Mouse (Mus musculus) forebrain, embryonic 12.5 days (tissue): ENCODE data around the gene Prune2. TPM values are rescaled to one million over a fixed set of nuclear protein-coding genes. Genes with fewer than 3 reads are reported as not detected.

Source experiments
- ATAC-seq: fragments of 200-750 bp; cut with Nextera tagmentation; 2 replicates; pipeline ENCODE4 v1.8.0; 2017; ENCODE audit warnings: moderate TSS enrichment; ENCODE audit not compliant: low FRiP score
- H3K27ac ChIP-seq: fragments of 300-500 bp; sonication (generic); 2 replicates; pipeline ENCODE4 v1.5.1; 2016; ENCODE audit warnings: mild to moderate bottlenecking
- H3K27me3 ChIP-seq: fragments of 300-500 bp; sonication (generic); 2 replicates; pipeline ENCODE4 v1.6.1; 2016; ENCODE audit warnings: mild to moderate bottlenecking
- H3K36me3 ChIP-seq: fragments of 300-500 bp; sonication (generic); replicated peaks from 2 replicates; pipeline ENCODE4 v1.6.1; 2016; ENCODE audit warnings: mild to moderate bottlenecking
- H3K4me1 ChIP-seq: fragments of 300-500 bp; sonication (generic); 2 replicates; pipeline ENCODE4 v1.6.1; 2016
- H3K4me2 ChIP-seq: fragments of 300-500 bp; sonication (generic); 2 replicates; pipeline ENCODE4 v1.6.1; 2016; ENCODE audit warnings: mild to moderate bottlenecking, moderate library complexity
- H3K4me3 ChIP-seq: fragments of 300-500 bp; sonication (generic); replicated peaks from 2 replicates; pipeline ENCODE4 v1.5.1; 2016; ENCODE audit warnings: mild to moderate bottlenecking
- H3K9ac ChIP-seq: fragments of 300-500 bp; sonication (generic); 2 replicates; pipeline ENCODE4 v1.6.1; 2016; ENCODE audit warnings: mild to moderate bottlenecking
- H3K9me3 ChIP-seq: fragments of 300-500 bp; sonication (generic); 2 replicates; pipeline ENCODE4 v1.6.1; 2016
- WGBS: fragments of 180-500 bp; shearing (Covaris S2); methylation state at CpG from one replicate; pipeline ENCODE4 v1.1.7; 2016; 5-methylcytosine and 5-hydroxymethylcytosine counted together
- polyA plus RNA-seq: library from polyadenylated mRNA; unstranded; fragments of >200 nt; fragmentation: Nextera tagmentation; extraction: Ambion mirVana; gene quantifications from 2 replicates; pipeline ENCODE4 v1.2.1, GENCODE M21; 2016

The Prune2 gene
- polyA plus RNA-seq, 1 experiment from 2014 or later = 2.8 TPM

DNA sequence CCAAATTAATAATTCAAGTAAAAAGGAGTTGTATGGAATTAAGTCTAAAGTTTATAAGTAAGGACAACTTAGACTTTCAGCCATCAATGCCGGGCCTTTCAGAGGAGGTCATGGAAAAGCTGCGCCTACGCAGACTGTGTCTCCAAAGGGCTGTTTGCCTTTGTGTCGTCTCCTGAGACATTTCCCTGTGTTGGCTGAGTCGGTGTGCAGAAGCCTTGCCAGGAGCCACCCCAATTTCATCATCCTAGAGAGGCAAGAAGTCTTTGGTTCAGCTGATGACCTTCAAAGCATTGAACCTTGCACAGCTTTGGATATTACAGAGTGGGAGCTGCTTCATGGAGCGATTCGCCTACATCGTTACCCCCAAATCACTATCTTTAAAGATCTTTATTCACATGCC lies 270.2 kb downstream of the Prune2 start:
- 89% methylated on average over 8 of the region's 8 CpGs for WGBS
- Histone ChIP-seq H3K9me3 (no peaks in the 10 kb centered on the region), H3K36me3 (no peaks in the 10 kb centered on the region), H3K4me3 (no peak overlapping the region), H3K4me2 (no peak overlapping the region), H3K9ac (no peak overlapping the region), H3K27ac (no peak overlapping the region), H3K27me3 (no peaks in the 10 kb centered on the region), H3K4me1 (no peaks in the 10 kb centered on the region)
- ATAC-seq = no peak

DNA sequence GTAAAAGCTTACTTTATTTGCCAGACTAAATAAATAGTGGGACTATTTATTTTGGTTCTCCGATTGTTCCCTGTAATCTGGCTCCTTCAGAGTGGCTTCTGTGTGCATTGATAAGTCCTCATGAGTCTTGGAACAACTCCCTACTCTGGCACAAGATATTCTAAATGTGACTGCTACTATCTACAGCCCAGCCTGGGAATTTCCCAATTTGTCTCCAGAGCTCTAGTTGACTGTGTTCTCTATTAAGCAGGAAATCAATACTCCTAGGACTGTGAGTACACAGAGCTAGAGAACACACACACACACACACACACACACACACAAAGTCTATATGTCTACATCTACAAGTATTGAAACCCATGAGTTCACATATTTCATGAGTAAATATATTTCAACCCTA lies 274.1 kb downstream of the Prune2 start:
- Histone ChIP-seq H3K36me3 (no peaks in the 10 kb centered on the region), H3K27me3 (no peaks in the 10 kb centered on the region), H3K27ac (no peak overlapping the region), H3K4me2 (no peak overlapping the region), H3K9me3 (no peaks in the 10 kb centered on the region), H3K4me3 (no peak overlapping the region), H3K4me1 (no peaks in the 10 kb centered on the region), H3K9ac (no peak overlapping the region)
- ATAC-seq = no peak
- 88% methylated on average over 1 of the region's 1 CpGs for WGBS

DNA sequence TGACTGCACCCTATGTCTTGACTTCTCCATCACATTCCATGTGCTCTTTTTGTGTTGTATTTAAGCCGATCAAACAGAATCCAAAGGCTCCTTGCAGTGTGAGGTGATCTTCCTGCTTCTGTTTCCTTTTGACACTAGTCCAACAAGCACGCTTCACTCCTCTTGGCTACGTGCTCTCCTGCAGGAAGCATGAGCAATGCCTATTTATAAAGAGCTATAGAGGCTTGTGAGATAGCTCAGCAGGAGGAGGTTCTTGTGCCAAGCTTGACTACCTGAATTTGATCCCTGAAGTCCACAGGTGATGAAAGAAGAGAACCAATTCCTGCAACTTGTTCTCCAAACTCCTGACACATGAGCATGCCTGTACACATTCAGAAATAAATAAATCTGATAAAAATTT lies 282.6 kb downstream of the Prune2 start:
- no peak overlapping the region for H3K9ac ChIP-seq
- no peaks in the 10 kb centered on the region for H3K27me3 ChIP-seq
- H3K36me3 ChIP-seq = no peaks in the 10 kb centered on the region
- no peak overlapping the region for H3K4me3 ChIP-seq
- ATAC-seq = no peak
- no peak overlapping the region for H3K4me2 ChIP-seq
- no peak overlapping the region for H3K27ac ChIP-seq
- H3K4me1 ChIP-seq = no peaks in the 10 kb centered on the region
- no peaks in the 10 kb centered on the region for H3K9me3 ChIP-seq
- WGBS = 94% methylated on average over 3 of the region's 3 CpGs

DNA sequence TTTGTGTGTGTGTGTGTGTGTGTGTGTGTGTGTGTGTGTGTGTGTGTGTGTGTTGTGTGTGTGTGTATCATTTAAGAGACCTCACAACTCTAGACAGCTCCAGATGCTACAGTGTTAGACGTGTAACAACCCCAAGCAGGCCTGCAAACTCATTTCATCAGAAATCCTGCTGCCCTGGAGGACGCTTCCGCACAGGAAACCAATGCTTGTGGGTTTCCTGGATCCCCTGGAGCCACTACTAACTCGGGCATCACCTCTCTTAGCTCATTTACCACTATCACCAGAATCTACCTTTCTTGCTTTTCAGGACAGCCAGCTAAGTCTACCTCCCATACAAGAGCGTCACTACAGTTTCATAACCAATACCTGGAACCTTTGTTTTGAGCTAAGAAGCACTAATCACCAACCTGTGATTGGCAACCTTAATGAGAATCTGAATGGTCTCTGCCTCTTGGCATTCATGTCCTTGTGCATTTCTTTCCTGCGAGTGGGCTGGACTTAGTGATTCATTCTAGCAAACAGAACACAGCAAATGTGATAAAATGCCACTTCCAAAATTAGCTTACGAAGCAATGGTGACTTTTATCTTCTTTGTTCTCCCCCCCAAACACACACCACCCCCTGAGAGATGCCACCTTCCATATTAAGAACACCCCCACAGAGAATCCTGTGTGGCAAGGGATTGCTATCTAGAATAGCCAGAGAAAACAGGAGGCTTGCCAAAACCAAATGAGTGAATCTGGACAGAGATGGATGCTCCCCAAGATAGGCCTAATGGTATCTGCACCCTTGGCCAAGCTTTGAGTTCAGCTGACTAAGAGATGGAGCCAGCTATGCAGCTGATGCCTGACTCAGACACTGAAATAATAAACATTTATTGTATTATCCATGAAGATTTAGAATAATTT lies 284.5 kb downstream of the Prune2 start:
- no peak overlapping the region for H3K4me3 ChIP-seq

DNA sequence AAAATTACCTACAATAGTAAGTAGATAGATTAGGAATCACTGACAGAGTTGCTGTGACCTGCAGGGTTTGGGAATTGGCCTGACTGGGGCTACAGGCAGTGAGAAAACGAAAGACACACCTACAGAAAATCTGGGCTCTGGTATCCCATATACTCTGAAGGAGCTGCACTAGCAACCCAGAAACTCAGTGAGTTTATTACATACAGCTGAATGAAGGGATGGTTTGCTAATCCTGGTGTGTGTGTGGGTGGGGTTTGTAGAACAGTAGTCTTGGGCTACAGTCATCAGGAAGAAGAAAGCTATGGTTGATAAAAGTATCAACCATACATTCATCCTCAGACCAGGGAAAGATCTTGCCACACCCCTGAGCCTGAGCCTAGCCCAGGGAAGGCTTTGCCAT lies 285.3 kb downstream of the Prune2 start:
- H3K36me3 ChIP-seq = no peaks in the 10 kb centered on the region
- no peaks in the 10 kb centered on the region for H3K4me1 ChIP-seq
- no peak overlapping the region for H3K9ac ChIP-seq
- H3K27me3 ChIP-seq = no peaks in the 10 kb centered on the region
- no peaks in the 10 kb centered on the region for H3K9me3 ChIP-seq
- no peak for ATAC-seq
- no peak overlapping the region for H3K4me3 ChIP-seq
- no peak overlapping the region for H3K27ac ChIP-seq
- no peak overlapping the region for H3K4me2 ChIP-seq
- 90% methylated on average over 1 of the region's 1 CpGs for WGBS

More for the DNA sequence above, 284.5 kb downstream of the Prune2 start:
- WGBS = 86% methylated on average over 7 of the region's 7 CpGs
- no peaks in the 10 kb centered on the region for H3K4me1 ChIP-seq
- no peaks in the 10 kb centered on the region for H3K9me3 ChIP-seq
- H3K9ac ChIP-seq = no peak overlapping the region
- H3K27ac ChIP-seq = no peak overlapping the region
- ATAC-seq = no peak
- no peak overlapping the region for H3K4me2 ChIP-seq
- H3K36me3 ChIP-seq = no peaks in the 10 kb centered on the region
- no peaks in the 10 kb centered on the region for H3K27me3 ChIP-seq

DNA sequence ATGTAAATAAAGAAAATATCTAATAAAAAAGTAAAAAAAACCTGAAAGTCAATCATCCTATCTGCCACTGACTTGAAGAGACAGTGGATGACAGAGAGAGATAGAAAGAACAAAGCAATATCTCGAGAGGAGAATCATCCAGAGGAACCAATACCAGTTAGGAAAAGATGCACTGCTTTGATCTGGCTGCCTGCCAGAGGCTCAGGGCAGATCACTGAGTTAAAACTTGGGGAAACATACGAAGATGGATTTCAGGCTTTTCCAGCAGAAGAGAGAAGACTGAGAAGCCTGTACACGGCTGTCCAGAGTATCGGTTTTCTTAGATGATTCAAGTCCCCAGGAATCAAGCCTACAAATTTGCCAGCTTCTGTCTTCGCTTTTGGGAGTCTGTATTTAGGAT lies 287.0 kb downstream of the Prune2 start:
- 83% methylated on average over 5 of the region's 5 CpGs for WGBS
- H3K27me3 ChIP-seq = no peaks in the 10 kb centered on the region
- no peak overlapping the region for H3K9ac ChIP-seq
- H3K4me2 ChIP-seq = no peak overlapping the region
- H3K4me1 ChIP-seq = no peaks in the 10 kb centered on the region
- no peak overlapping the region for H3K27ac ChIP-seq
- H3K36me3 ChIP-seq = no peaks in the 10 kb centered on the region
- H3K4me3 ChIP-seq = no peak overlapping the region
- ATAC-seq = no peak
- no peaks in the 10 kb centered on the region for H3K9me3 ChIP-seq

DNA sequence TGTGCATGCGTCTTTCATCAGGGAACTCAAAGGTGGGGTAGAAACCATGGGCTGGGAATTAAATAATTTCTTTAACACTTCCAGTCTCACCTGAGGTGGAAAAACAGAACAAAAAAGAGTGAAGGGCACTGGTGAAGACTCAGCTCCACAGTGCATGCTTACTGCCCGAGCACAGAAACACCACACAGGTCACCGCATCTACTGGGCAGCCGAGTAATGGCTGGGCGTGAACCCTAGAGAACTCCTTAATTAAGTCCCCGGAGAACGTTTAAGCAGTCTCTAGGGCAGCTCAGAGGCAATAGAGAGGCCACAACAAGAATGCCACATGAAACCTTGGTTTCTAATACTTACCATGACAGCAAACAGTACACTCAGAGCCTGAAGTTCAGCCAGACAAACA lies 288.6 kb downstream of the Prune2 start:
- Histone ChIP-seq H3K27me3 (no peaks in the 10 kb centered on the region), H3K9me3 (no peaks in the 10 kb centered on the region), H3K27ac (no peak overlapping the region), H3K4me3 (no peak overlapping the region), H3K9ac (no peak overlapping the region), H3K36me3 (no peaks in the 10 kb centered on the region), H3K4me2 (no peak overlapping the region), H3K4me1 (no peaks in the 10 kb centered on the region)
- no peak for ATAC-seq
- 74% methylated on average over 7 of the region's 7 CpGs for WGBS

DNA sequence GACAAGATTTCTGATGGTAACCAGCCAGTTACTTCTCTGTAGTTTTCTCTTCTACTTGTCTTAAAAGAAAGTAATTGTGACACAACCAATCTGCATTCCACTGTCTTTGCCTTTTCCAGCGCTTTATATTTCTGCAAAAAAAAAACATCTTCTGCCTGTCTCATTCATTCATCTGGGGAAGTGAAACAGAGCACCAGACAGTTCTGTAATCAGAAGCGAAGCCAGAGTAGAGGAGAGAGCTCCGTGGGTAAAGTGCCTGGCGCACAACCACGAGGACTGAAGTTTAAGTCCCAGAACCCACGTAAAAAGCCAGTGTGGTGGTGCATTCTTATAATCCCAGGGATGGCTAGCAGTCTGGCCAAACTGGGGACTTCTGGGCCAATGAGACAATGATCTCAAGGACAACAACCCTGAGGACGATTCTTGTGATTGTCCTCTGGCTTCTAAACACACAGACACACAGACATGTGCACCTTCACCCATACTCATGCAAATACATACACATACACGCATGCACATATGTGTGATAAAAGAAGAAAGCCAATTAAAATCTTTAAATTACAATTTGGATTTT lies 291.5 kb downstream of the Prune2 start:
- no peaks in the 10 kb centered on the region for H3K9me3 ChIP-seq
- H3K4me1 ChIP-seq = no peaks in the 10 kb centered on the region
- no peak for ATAC-seq
- H3K27ac ChIP-seq = no peak overlapping the region
- no peaks in the 10 kb centered on the region for H3K27me3 ChIP-seq
- no peaks in the 10 kb centered on the region for H3K36me3 ChIP-seq
- no peak overlapping the region for H3K4me3 ChIP-seq
- WGBS = 86% methylated on average over 8 of the region's 8 CpGs
- no peak overlapping the region for H3K9ac ChIP-seq
- no peak overlapping the region for H3K4me2 ChIP-seq

DNA sequence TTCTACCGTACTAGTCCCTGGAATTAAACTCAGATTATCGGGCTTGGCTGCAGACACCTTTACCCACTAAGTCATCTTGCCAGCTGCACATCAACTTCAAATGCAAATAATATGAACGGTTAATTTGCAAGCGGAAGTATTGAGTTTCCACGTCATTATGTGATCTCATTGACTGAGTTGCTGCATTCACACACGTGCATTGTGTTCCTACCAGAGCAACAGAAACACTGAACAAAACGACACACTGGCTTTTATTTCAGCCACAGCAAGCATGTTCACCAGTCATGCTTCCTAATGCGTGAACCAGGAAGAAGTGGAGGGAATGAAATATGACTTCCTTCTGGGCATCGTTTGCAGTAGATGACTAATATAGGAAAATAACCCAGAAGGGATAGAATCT lies 293.8 kb downstream of the Prune2 start:
- Histone ChIP-seq H3K4me1 (no peaks in the 10 kb centered on the region), H3K27ac (no peak overlapping the region), H3K27me3 (no peaks in the 10 kb centered on the region), H3K36me3 (no peaks in the 10 kb centered on the region), H3K4me3 (no peak overlapping the region), H3K4me2 (no peak overlapping the region), H3K9ac (no peak overlapping the region), H3K9me3 (no peaks in the 10 kb centered on the region)
- no peak for ATAC-seq
- whole genome bisulfite sequencing = 74% methylated on average over 9 of the region's 9 CpGs

DNA sequence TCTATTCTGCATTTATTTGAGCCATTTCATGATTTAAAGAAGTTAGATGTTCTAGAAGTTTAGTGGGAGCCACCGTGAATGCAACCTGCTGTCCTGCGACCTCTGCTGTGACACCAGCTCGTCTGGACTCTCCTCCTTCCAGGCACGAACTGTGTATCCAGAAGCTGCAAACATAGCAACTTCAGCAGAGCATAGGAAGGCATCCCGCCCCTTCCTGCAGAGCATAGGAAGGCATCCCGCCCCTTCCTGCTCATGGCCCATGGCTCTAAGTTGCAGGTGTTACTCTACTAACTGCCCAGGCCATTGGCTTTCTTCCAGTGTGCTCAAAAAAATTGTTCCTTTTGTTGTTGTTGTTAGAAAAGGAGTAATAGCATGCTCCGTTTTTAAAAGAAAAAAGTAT lies 294.9 kb downstream of the Prune2 start:
- H3K4me1 ChIP-seq = no peaks in the 10 kb centered on the region
- no peak overlapping the region for H3K4me3 ChIP-seq
- 89% methylated on average over 7 of the region's 7 CpGs for WGBS
- no peaks in the 10 kb centered on the region for H3K27me3 ChIP-seq
- no peaks in the 10 kb centered on the region for H3K36me3 ChIP-seq
- ATAC-seq = no peak
- no peak overlapping the region for H3K4me2 ChIP-seq
- no peaks in the 10 kb centered on the region for H3K9me3 ChIP-seq
- H3K9ac ChIP-seq = no peak overlapping the region
- no peak overlapping the region for H3K27ac ChIP-seq

DNA sequence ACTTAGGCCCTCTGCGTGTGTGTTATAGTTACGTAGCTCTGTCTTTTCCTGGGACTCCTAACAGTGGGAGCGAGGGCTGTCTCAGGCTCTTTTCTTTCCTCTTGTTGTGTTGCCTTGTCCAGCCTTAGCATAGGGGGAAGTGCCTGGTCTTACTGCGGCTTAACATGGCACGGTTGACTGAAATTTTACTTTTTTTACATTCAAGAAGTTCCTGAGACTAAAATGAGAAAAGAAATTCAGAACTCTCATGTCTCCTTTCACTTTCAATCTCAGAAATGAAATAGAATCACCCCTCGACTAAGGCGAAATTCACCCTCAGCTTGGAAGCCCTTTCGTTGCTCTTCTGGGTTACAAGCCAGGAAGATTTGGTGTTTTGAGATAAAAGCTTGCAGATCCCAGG lies 295.5 kb downstream of the Prune2 start:
- 91% methylated on average over 8 of the region's 8 CpGs for WGBS
- Histone ChIP-seq H3K9me3 (no peaks in the 10 kb centered on the region), H3K27ac (no peak overlapping the region), H3K4me2 (no peak overlapping the region), H3K9ac (no peak overlapping the region), H3K4me1 (no peaks in the 10 kb centered on the region), H3K36me3 (no peaks in the 10 kb centered on the region), H3K27me3 (no peaks in the 10 kb centered on the region), H3K4me3 (no peak overlapping the region)
- ATAC-seq = no peak

DNA sequence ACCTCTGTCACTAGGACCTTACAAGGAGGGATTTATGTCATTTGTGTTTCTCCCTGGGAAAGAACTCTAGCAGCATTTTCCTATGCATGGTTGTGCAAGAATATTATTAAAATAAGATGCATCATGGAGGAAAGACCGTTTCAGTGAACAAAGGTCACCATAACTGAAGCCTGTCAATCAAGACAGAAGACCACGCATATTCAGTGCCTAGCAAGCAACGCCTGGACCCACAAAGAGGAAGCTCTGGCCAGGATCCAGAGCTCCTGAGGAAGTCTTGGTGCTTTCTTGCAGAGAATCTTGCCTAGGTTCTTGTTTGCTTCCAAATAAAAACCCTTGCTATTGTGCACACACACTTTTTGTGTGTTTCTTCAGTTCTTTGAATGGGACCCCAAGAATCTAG lies 296.9 kb downstream of the Prune2 start:
- Histone ChIP-seq H3K36me3 (no peaks in the 10 kb centered on the region), H3K9me3 (no peaks in the 10 kb centered on the region), H3K27ac (no peak overlapping the region), H3K4me2 (no peak overlapping the region), H3K27me3 (no peaks in the 10 kb centered on the region), H3K4me1 (no peaks in the 10 kb centered on the region), H3K9ac (no peak overlapping the region), H3K4me3 (no peak overlapping the region)
- 67% methylated on average over 3 of the region's 3 CpGs for WGBS
- ATAC-seq = no peak

DNA sequence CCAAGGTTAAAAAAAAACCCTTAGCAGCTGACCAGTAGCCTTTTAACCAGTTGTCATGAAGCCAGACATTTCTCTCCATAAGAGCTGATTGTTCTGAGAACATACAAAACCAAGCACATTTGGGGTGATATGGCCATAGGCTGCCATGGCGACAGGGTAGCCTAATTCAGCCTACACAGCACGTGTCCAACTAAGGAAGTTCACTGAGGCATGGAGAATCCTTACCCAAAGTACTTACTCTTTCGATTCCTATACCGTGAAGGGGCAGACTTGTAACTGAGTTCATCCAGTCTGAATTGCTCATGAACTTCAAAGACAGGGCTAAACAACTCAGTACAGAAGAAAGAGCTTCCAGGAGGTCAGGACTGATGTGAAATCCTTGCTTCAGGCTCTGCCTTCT lies 299.6 kb downstream of the Prune2 start:
- Histone ChIP-seq H3K4me3 (no peak overlapping the region), H3K9me3 (no peaks in the 10 kb centered on the region), H3K36me3 (no peaks in the 10 kb centered on the region), H3K9ac (no peak overlapping the region), H3K27me3 (no peaks in the 10 kb centered on the region), H3K27ac (no peak overlapping the region), H3K4me1 (no peaks in the 10 kb centered on the region), H3K4me2 (no peak overlapping the region)
- 28% methylated on average over 4 of the region's 4 CpGs for WGBS
- peak; percentile 36; the same call in 1 of the 2 replicates for ATAC-seq
